Mouse (Mus musculus): ENCODE data around the gene Gpc5. TPM values are rescaled to one million over a fixed set of nuclear protein-coding genes. Genes with fewer than 3 reads are reported as not detected.

The Gpc5 gene
- total and polyA plus RNA-seq, 2 experiments: not detected

DNA sequence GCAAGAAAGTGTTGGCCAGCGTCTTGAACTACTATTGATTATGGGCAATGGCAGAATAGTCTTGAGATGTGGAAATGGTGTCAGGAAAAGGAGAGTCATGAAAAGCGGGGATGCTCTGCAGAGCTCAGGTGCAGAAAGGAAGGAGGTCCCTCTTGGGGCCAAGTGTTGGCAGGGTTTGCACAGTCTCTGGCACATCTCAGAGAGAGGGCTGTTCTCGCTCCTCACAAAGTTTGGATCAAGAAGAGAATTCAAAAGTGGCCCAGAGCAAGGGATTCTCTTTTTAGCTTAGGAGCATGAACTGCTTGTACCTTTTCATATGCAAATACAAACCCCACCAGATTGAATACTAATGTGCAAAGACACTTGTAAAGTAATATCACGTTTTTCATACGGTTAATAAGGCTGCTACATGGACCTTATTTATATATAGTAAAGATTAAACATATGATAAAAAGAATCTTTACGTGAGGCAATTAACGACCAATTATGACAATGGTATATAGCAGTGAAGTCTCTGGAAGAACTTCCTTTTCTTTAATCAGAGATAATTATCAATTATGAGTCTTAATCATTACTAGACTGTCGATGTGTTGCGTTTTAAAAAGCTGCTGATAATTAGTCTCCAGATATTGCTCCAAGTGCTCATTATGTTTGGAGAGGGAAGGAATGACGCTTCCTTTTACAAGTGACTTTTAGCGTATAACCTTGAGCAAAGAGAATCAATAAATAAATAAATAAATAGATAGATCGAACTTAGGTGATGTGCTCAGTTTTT lies 10.1 kb upstream of the Gpc5 start:
- no peaks in the 10 kb centered on the region for H3K36me3 ChIP-seq (ENCODE audit: control insufficient read depth, insufficient read depth, low read length)
- no peak for DNase-seq (ENCODE audit: extremely low read depth, low read depth, low spot score)
- H3K4me3 ChIP-seq (ENCODE audit: insufficient read depth, low read depth, low read length): no peak overlapping the region
- no peak for TF ChIP-seq CTCF (IDR thresholded peaks at IDR 0.05; ENCODE audit: low read depth, low read length)
- no peak for TF ChIP-seq POLR2A (IDR thresholded peaks at IDR 0.05; ENCODE audit: extremely low read depth, insufficient read depth, low read length)
- no peaks in the 10 kb centered on the region for H3K27me3 ChIP-seq (ENCODE audit: control insufficient read depth, insufficient read depth, low read length)
- WGBS: 77% methylated on average over 12 of the region's 12 CpGs
- no peak overlapping the region for H3K9ac ChIP-seq (ENCODE audit: low read depth, low read length)
- no peak overlapping the region for H3K27ac ChIP-seq (replicated peaks; ENCODE audit: insufficient read depth, low read depth, low read length)
- no peaks in the 10 kb centered on the region for H3K4me1 ChIP-seq (ENCODE audit: control insufficient read depth, insufficient read depth, low read length)
- H3K79me2 ChIP-seq (ENCODE audit: control insufficient read depth, insufficient read depth, low read length): no peaks in the 10 kb centered on the region

DNA sequence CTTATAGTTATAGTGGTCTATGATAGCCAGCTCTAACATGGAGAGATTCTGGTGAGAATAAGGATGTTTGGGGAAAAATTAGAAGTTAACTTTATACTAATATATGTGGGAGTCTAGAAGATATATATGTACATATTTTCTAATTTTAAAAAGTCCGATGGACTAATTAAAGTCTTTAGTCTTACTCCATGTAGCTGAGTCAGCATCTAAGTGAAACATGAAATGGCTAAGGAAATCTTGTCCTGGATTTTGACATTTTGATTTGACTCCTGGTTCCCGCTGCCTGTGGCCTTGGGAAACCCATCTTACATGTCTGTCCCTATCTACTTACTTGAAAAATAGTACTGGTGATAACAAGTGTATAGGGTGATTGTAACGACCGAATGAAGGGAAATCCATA lies 1.5 kb upstream of the Gpc5 start:
- Histone ChIP-seq H3K79me2 (ENCODE audit: control insufficient read depth, insufficient read depth, low read length) (no peaks in the 10 kb centered on the region), H3K27me3 (ENCODE audit: control insufficient read depth, insufficient read depth, low read length) (peaks cover 13% of the 10 kb centered on the region), H3K27ac (replicated peaks; ENCODE audit: insufficient read depth, low read depth, low read length) (no peak overlapping the region), H3K4me1 (ENCODE audit: control insufficient read depth, insufficient read depth, low read length) (peaks cover 4% of the 10 kb centered on the region; the same call in 1 of the 2 replicates), H3K36me3 (ENCODE audit: control insufficient read depth, insufficient read depth, low read length) (no peaks in the 10 kb centered on the region), H3K9ac (ENCODE audit: low read depth, low read length) (no peak overlapping the region), H3K4me3 (ENCODE audit: insufficient read depth, low read depth, low read length) (no peak overlapping the region)
- no peak for DNase-seq (ENCODE audit: extremely low read depth, low read depth, low spot score)
- 92% methylated on average over 4 of the region's 4 CpGs for WGBS
- no peak for TF ChIP-seq CTCF (IDR thresholded peaks at IDR 0.05; ENCODE audit: low read depth, low read length)
- no peak for TF ChIP-seq POLR2A (IDR thresholded peaks at IDR 0.05; ENCODE audit: extremely low read depth, insufficient read depth, low read length)

DNA sequence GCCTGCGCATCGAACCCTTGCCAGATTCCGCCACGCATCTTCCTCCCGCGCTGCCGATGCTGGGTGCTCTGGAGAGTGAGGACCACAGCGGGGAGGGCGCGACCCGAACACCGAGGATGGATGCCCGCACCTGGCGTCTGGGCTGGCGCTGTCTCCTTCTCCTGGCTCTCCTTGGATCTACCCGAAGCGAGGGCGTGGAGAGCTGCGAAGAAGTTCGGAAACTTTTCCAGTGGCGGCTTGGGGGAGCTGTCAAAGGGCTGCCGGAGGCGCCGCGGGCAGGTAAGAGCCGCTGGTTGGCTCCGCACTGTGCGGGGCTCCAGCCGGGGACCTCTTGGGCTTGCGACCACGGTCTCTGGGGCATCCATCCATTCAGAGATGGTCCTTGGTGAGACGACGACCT lies 495 bp downstream of the Gpc5 start:
- H3K27ac ChIP-seq (replicated peaks; ENCODE audit: insufficient read depth, low read depth, low read length): no peak overlapping the region
- H3K79me2 ChIP-seq (ENCODE audit: control insufficient read depth, insufficient read depth, low read length): no peaks in the 10 kb centered on the region
- peaks cover 4% of the 10 kb centered on the region; the same call in 1 of the 2 replicates for H3K4me1 ChIP-seq (ENCODE audit: control insufficient read depth, insufficient read depth, low read length)
- H3K27me3 ChIP-seq (ENCODE audit: control insufficient read depth, insufficient read depth, low read length): peaks cover 13% of the 10 kb centered on the region
- H3K36me3 ChIP-seq (ENCODE audit: control insufficient read depth, insufficient read depth, low read length): no peaks in the 10 kb centered on the region
- 2% methylated on average over 33 of the region's 33 CpGs for WGBS
- TF ChIP-seq CTCF (IDR thresholded peaks at IDR 0.05; ENCODE audit: low read depth, low read length): no peak
- TF ChIP-seq POLR2A (IDR thresholded peaks at IDR 0.05; ENCODE audit: extremely low read depth, insufficient read depth, low read length): no peak
- DNase-seq (ENCODE audit: extremely low read depth, low read depth, low spot score): no peak
- H3K9ac ChIP-seq (ENCODE audit: low read depth, low read length): no peak overlapping the region
- peak overlapping the region; percentile 58 for H3K4me3 ChIP-seq (ENCODE audit: insufficient read depth, low read depth, low read length)

DNA sequence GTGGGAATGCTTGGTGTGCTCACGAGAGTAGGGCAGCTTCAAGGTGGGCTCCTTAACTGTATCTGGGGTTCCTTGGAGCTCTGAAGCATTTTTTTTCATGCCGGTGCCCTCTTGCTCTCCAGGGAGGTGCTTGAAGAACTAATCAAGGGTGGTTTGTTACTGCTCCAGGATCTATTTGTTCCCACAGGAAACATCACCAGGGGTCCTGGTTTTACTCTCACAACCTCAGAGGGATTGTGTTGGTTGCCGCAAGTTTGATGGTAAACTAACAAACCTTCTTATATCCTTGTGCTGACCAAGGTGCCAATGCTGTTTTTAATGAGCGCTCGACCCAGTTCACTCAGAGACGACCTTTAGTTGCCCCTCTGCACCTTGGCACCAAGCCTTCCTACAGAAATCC lies 937 bp downstream of the Gpc5 start:
- Histone ChIP-seq H3K79me2 (ENCODE audit: control insufficient read depth, insufficient read depth, low read length) (no peaks in the 10 kb centered on the region), H3K9ac (ENCODE audit: low read depth, low read length) (no peak overlapping the region), H3K4me1 (ENCODE audit: control insufficient read depth, insufficient read depth, low read length) (peaks cover 4% of the 10 kb centered on the region; the same call in 1 of the 2 replicates), H3K27ac (replicated peaks; ENCODE audit: insufficient read depth, low read depth, low read length) (no peak overlapping the region), H3K4me3 (ENCODE audit: insufficient read depth, low read depth, low read length) (no peak overlapping the region), H3K27me3 (ENCODE audit: control insufficient read depth, insufficient read depth, low read length) (peaks cover 13% of the 10 kb centered on the region), H3K36me3 (ENCODE audit: control insufficient read depth, insufficient read depth, low read length) (no peaks in the 10 kb centered on the region)
- no peak for DNase-seq (ENCODE audit: extremely low read depth, low read depth, low spot score)
- WGBS: 29% methylated on average over 6 of the region's 6 CpGs
- no peak for TF ChIP-seq CTCF (IDR thresholded peaks at IDR 0.05; ENCODE audit: low read depth, low read length)
- no peak for TF ChIP-seq POLR2A (IDR thresholded peaks at IDR 0.05; ENCODE audit: extremely low read depth, insufficient read depth, low read length)

DNA sequence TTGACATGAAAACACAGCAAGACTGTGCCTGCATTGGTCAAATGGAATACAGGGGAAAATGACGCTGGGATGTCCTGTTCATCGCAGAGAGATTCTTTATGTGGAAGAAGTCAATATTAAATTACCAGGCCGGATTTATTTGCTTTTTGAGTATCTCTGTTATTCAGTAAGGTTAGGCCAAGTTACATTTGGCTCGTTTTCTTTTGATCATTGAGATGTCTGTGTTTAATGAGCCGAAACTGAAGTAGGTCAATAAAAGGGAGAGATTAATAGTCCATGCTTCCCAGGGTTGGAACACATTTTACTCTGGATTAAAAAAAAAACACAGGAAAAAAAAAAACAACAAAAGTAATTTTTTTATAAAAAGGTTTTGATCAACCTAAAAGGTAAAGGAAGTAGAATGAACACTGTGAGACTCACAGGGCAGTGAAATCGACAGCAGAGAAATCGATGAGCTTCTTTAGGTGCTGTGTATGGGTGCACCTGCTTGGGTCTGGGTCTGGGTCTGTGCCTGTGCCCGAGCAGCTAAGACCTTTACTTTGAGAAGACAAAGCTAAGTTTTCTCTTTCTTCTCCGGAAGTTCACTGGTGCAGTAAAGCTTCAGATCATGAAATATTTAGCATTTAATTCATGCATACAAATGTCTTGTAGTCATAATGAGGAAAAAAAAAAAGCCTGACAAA lies 8.7 kb downstream of the Gpc5 start:
- TF ChIP-seq POLR2A (IDR thresholded peaks at IDR 0.05; ENCODE audit: extremely low read depth, insufficient read depth, low read length) (no peak), CTCF (IDR thresholded peaks at IDR 0.05; ENCODE audit: low read depth, low read length) (no peak)
- no peak overlapping the region for H3K27ac ChIP-seq (replicated peaks; ENCODE audit: insufficient read depth, low read depth, low read length)
- H3K4me3 ChIP-seq (ENCODE audit: insufficient read depth, low read depth, low read length): no peak overlapping the region
- no peaks in the 10 kb centered on the region for H3K36me3 ChIP-seq (ENCODE audit: control insufficient read depth, insufficient read depth, low read length)
- no peaks in the 10 kb centered on the region for H3K27me3 ChIP-seq (ENCODE audit: control insufficient read depth, insufficient read depth, low read length)
- H3K79me2 ChIP-seq (ENCODE audit: control insufficient read depth, insufficient read depth, low read length): no peaks in the 10 kb centered on the region
- WGBS: 84% methylated on average over 9 of the region's 9 CpGs
- DNase-seq (ENCODE audit: extremely low read depth, low read depth, low spot score): no peak
- no peaks in the 10 kb centered on the region for H3K4me1 ChIP-seq (ENCODE audit: control insufficient read depth, insufficient read depth, low read length)
- no peak overlapping the region for H3K9ac ChIP-seq (ENCODE audit: low read depth, low read length)

DNA sequence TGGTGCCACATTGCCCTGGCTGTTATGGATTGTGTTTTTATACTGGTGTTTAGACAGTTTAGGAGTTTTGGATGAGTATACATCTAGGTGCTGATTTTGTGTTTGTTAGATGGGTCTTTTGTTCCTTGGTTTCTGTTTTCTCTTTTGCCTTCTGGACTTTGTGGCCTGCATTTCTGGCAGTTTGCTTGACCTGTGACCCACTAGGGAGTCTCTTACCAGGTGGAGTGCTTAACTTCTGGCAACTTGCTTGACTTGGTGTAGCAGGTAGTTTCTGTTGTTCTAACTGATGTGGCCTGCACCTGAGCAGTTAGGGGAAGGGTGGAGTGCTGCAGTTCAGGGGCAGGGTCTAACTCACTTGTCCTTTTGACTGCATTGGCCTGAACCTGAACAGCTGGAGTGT lies 14.3 kb downstream of the Gpc5 start:
- Histone ChIP-seq H3K79me2 (ENCODE audit: control insufficient read depth, insufficient read depth, low read length) (no peaks in the 10 kb centered on the region), H3K36me3 (ENCODE audit: control insufficient read depth, insufficient read depth, low read length) (no peaks in the 10 kb centered on the region), H3K4me3 (ENCODE audit: insufficient read depth, low read depth, low read length) (no peak overlapping the region), H3K27ac (replicated peaks; ENCODE audit: insufficient read depth, low read depth, low read length) (no peak overlapping the region), H3K4me1 (ENCODE audit: control insufficient read depth, insufficient read depth, low read length) (no peaks in the 10 kb centered on the region), H3K9ac (ENCODE audit: low read depth, low read length) (no peak overlapping the region), H3K27me3 (ENCODE audit: control insufficient read depth, insufficient read depth, low read length) (no peaks in the 10 kb centered on the region)
- TF ChIP-seq CTCF (IDR thresholded peaks at IDR 0.05; ENCODE audit: low read depth, low read length) (no peak), POLR2A (IDR thresholded peaks at IDR 0.05; ENCODE audit: extremely low read depth, insufficient read depth, low read length) (no peak)
- DNase-seq (ENCODE audit: extremely low read depth, low read depth, low spot score): peak; percentile 28
